Comparison of ENCODE assay signal across 7 mouse cellular contexts in the genomic region with DNA sequence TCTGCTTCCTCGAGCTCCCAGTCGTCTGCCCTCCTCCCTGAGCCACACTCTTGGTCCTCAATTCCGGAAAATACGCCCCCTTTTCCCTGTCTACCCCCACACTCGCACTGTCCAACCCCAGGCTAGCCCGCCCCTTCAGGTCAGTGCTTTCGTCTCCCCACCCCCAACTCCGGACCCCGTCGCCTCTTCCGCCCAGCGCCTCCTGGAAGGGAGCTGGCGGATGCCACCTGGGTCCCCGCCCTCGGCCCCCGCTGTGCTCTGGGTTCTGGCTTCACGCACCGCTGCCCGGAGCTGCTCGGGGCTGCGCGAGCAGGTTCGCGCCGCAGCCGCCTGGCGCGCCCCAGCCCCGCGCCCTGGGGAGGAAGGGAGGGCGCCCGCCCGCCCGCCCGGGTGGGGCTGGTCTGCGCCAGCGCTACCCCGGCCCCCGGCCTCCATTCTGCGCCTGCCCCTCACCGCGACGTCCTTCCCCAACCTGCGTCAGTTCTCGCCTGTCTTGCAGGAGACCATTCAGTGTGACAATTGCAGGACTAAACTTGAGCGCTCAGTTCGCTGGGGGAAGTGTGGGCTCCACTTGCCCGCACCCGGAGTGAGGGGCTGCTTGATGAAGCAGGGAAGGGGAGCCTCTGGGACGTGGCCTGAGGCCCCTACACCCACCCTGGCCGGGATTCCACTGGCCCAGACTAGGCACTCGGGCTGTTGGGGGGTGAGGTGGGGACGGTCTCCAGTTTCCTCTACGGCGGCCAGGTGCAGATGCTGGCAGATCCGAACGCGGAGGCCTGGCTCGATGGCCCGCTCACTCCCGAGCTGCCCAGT. TPM values are rescaled to one million over a fixed set of nuclear protein-coding genes. Genes with fewer than 3 reads are reported as not detected.
DNase-seq lines count a peak whose midpoint lies in the region; ATAC-seq and TF ChIP-seq lines count a peak whose summit lies in the region.

No protein-coding gene starts in this region.

- peak; percentile 26 for ATAC-seq in forebrain, embryonic 11.5 days (replicated peaks; ENCODE audit: low FRiP score)
- ATAC-seq in limb, embryonic 13.5 days (ENCODE audit: low FRiP score, low read depth): peak; percentile 48
- ATAC-seq in midbrain, embryonic 12.5 days (ENCODE audit: low FRiP score, low read depth): peak; percentile 42

- H3K9ac ChIP-seq in MEL (ENCODE audit: control insufficient read depth, low read depth, low read length, poor library complexity, severe bottlenecking): peak overlapping the region; percentile 87
- peak overlapping the region; percentile 20 for H3K9ac ChIP-seq in forebrain, embryonic 11.5 days (ENCODE audit: low read length)
- peak overlapping the region; percentile 79 for H3K9ac ChIP-seq in limb, embryonic 13.5 days
- peak overlapping the region; percentile 59 for H3K9ac ChIP-seq in midbrain, embryonic 12.5 days (replicated peaks)

- peak overlapping the region; percentile 83 to 91 for H3K4me3 ChIP-seq in MEL (ENCODE audit: control insufficient read depth in 1 of 2, insufficient read depth in 1 of 2, low read depth in 2 of 2, low read length in 2 of 2)
- H3K4me3 ChIP-seq in forebrain, embryonic 11.5 days (ENCODE audit: low read depth, low read length): peak overlapping the region; percentile 51
- peak overlapping the region; percentile 71 for H3K4me3 ChIP-seq in hindbrain, embryonic 10.5 days
- H3K4me3 ChIP-seq in limb, embryonic 13.5 days: peak overlapping the region; percentile 82
- peak overlapping the region; percentile 56 for H3K4me3 ChIP-seq in midbrain, embryonic 12.5 days

- H3K27me3 ChIP-seq in MEL (ENCODE audit: control insufficient read depth in 1 of 2, insufficient read depth in 2 of 2, low read length in 2 of 2): no peaks in the 10 kb centered on the region
- H3K27me3 ChIP-seq in forebrain, embryonic 11.5 days (ENCODE audit: control insufficient read depth, insufficient read depth, low read length): peaks cover 23% of the 10 kb centered on the region
- peaks cover 52% of the 10 kb centered on the region for H3K27me3 ChIP-seq in hindbrain, embryonic 10.5 days (ENCODE audit: insufficient read depth, poor library complexity, severe bottlenecking)
- peaks cover 8% of the 10 kb centered on the region; the same call in 1 of the 2 replicates for H3K27me3 ChIP-seq in limb, embryonic 13.5 days
- H3K27me3 ChIP-seq in midbrain, embryonic 12.5 days: peaks cover 50% of the 10 kb centered on the region

- peaks cover 2 to 32% of the 10 kb centered on the region in 2 experiments for H3K4me1 ChIP-seq in MEL (ENCODE audit: control insufficient read depth in 1 of 2, insufficient read depth in 2 of 2, low read length in 2 of 2)
- peaks cover 11% of the 10 kb centered on the region; the same call in 1 of the 2 replicates for H3K4me1 ChIP-seq in forebrain, embryonic 11.5 days (replicated peaks; ENCODE audit: control insufficient read depth, insufficient read depth, low read length)
- peaks cover 36% of the 10 kb centered on the region for H3K4me1 ChIP-seq in hindbrain, embryonic 10.5 days (replicated peaks)
- peaks cover 21% of the 10 kb centered on the region for H3K4me1 ChIP-seq in limb, embryonic 13.5 days
- H3K4me1 ChIP-seq in midbrain, embryonic 12.5 days: peaks cover 26% of the 10 kb centered on the region

- no peak for TF ChIP-seq RAD21 in MEL (IDR thresholded peaks at IDR 0.05; ENCODE audit: low read depth, low read length)

- no peak for TF ChIP-seq CTCF in MEL (IDR thresholded peaks at IDR 0.05 in 2 of 3, conservative IDR thresholded peaks at IDR 0.05 in 1 of 3; ENCODE audit: control insufficient read depth in 1 of 3, insufficient read depth in 1 of 3, low read depth in 2 of 3, low read length in 3 of 3, poor library complexity in 1 of 3, severe bottlenecking in 1 of 3)
- TF ChIP-seq CTCF in brain, embryonic 14.5 days (IDR thresholded peaks at IDR 0.05; ENCODE audit: borderline replicate concordance, extremely low read depth, insufficient read depth, insufficient read length): no peak

- peak overlapping the region; percentile 70 for H3K27ac ChIP-seq in MEL (ENCODE audit: control insufficient read depth, low read depth, low read length)
- H3K27ac ChIP-seq in forebrain, embryonic 11.5 days (ENCODE audit: low read depth, low read length): no peak overlapping the region
- peak overlapping the region; percentile 79 for H3K27ac ChIP-seq in hindbrain, embryonic 10.5 days
- H3K27ac ChIP-seq in limb, embryonic 13.5 days: peak overlapping the region; percentile 80
- no peak overlapping the region for H3K27ac ChIP-seq in midbrain, embryonic 12.5 days (replicated peaks)

- WGBS in forebrain, embryonic 11.5 days: under 1% methylated on average over 50 of the region's 61 CpGs
- under 1% methylated on average over 61 of the region's 61 CpGs for WGBS in hindbrain, embryonic 10.5 days
- WGBS in limb, embryonic 13.5 days: under 1% methylated on average over 52 of the region's 61 CpGs
- WGBS in midbrain, embryonic 12.5 days: under 1% methylated on average over 51 of the region's 61 CpGs

- DNase-seq in MEL (ENCODE audit: low read depth, low spot score): peak; percentile 76
- peak; percentile 29 for DNase-seq in brain, embryonic 14.5 days (ENCODE audit: low read depth)
- peak; percentile 71 for DNase-seq in forebrain, embryonic 11.5 days (ENCODE audit: low spot score)
- DNase-seq in hindbrain, embryonic 10.5 days (ENCODE audit: low spot score): peak; percentile 43
- peak; percentile 93 to 95 for DNase-seq in spleen, postnatal 36 days (ENCODE audit: low spot score in 2 of 2)

- TF ChIP-seq EP300 in MEL (IDR thresholded peaks at IDR 0.05; ENCODE audit: low read depth in 1 of 2, low read length in 2 of 2): no peak

- TF ChIP-seq POLR2A in MEL (IDR thresholded peaks at IDR 0.05; ENCODE audit: control insufficient read depth in 1 of 2, insufficient read depth in 1 of 2, low read depth in 1 of 2, low read length in 2 of 2, poor library complexity in 1 of 2): peak in 1 of 2 experiments; percentile 46; a peak in 1 of 4 replicates
- no peak for TF ChIP-seq POLR2A in brain, embryonic 14.5 days (IDR thresholded peaks at IDR 0.05; ENCODE audit: borderline replicate concordance, extremely low read depth, insufficient read depth, insufficient read length, poor library complexity, severe bottlenecking)

- peaks cover 0 to 18% of the 10 kb centered on the region in 2 experiments; a peak in 2 of 4 replicates for H3K36me3 ChIP-seq in MEL (ENCODE audit: control insufficient read depth in 1 of 2, insufficient read depth in 2 of 2, low read length in 2 of 2)
- no peaks in the 10 kb centered on the region for H3K36me3 ChIP-seq in forebrain, embryonic 11.5 days (ENCODE audit: control insufficient read depth, insufficient read depth, low read length)
- no peaks in the 10 kb centered on the region for H3K36me3 ChIP-seq in hindbrain, embryonic 10.5 days
- H3K36me3 ChIP-seq in limb, embryonic 13.5 days: no peaks in the 10 kb centered on the region
- no peaks in the 10 kb centered on the region for H3K36me3 ChIP-seq in midbrain, embryonic 12.5 days

- H3K79me2 ChIP-seq in MEL (ENCODE audit: control insufficient read depth, insufficient read depth, low read length, poor library complexity): peaks cover 1% of the 10 kb centered on the region; the same call in 1 of the 2 replicates

- no peaks in the 10 kb centered on the region for H3K9me3 ChIP-seq in MEL (replicated peaks; ENCODE audit: insufficient read depth, low read length)
- no peaks in the 10 kb centered on the region for H3K9me3 ChIP-seq in forebrain, embryonic 11.5 days (ENCODE audit: control insufficient read depth, low read length)
- H3K9me3 ChIP-seq in hindbrain, embryonic 10.5 days: no peaks in the 10 kb centered on the region
- no peaks in the 10 kb centered on the region for H3K9me3 ChIP-seq in limb, embryonic 13.5 days
- H3K9me3 ChIP-seq in midbrain, embryonic 12.5 days: no peaks in the 10 kb centered on the region

- H3K4me2 ChIP-seq in forebrain, embryonic 11.5 days (ENCODE audit: low read depth, low read length, severe bottlenecking): peak overlapping the region; percentile 84
- peak overlapping the region; percentile 95 for H3K4me2 ChIP-seq in limb, embryonic 13.5 days (replicated peaks)
- H3K4me2 ChIP-seq in midbrain, embryonic 12.5 days (replicated peaks): peak overlapping the region; percentile 91

RNA-seq across cellular contexts. Expression of a gene that starts 1.4 kb away (rescaled TPM):
- 14.7 and 16.4 TPM in 2 replicates for total RNA-seq in MEL (2012; rRNA removed)
- 10 to 100 TPM in 1 of 2 experiments, not detected in 1; 22.8 TPM for polyA plus RNA-seq in MEL (2012; ENCODE audit: insufficient read depth in 1 of 2, insufficient read length in 2 of 2, low read depth in 1 of 2, low replicate concordance in 2 of 2, missing spikeins in 1 of 2)
- 2.0 and 3.2 TPM in 2 replicates for polyA plus RNA-seq in brain, embryonic 14.5 days (2012; rRNA removed)
- polyA plus RNA-seq in forebrain, embryonic 11.5 days (2014; fragmentation: Nextera tagmentation; extraction: Ambion mirVana): 1.9 and 3.3 TPM in 2 replicates
- polyA plus RNA-seq in hindbrain, embryonic 10.5 days (2016; fragmentation: Nextera tagmentation; extraction: Ambion mirVana): 2.2 and 3.7 TPM in 2 replicates
- 8.8 and 9.1 TPM in 2 replicates for polyA plus RNA-seq in limb, embryonic 13.5 days (2015; fragmentation: Nextera tagmentation; extraction: Ambion mirVana)
- polyA plus RNA-seq in midbrain, embryonic 12.5 days (2016; fragmentation: Nextera tagmentation; extraction: Ambion mirVana): 3.0 and 3.1 TPM in 2 replicates

RNA-seq across cellular contexts. Expression of a gene that starts 11.6 kb away (rescaled TPM):
- not detected in 2 replicates for total RNA-seq in MEL (2012; rRNA removed)
- not detected for polyA plus RNA-seq in MEL (2012; ENCODE audit: insufficient read depth in 1 of 2, insufficient read length in 2 of 2, low read depth in 1 of 2, low replicate concordance in 2 of 2, missing spikeins in 1 of 2)
- not detected in 2 replicates for polyA plus RNA-seq in brain, embryonic 14.5 days (2012; rRNA removed)
- not detected in 2 replicates for polyA plus RNA-seq in forebrain, embryonic 11.5 days (2014; fragmentation: Nextera tagmentation; extraction: Ambion mirVana)
- polyA plus RNA-seq in hindbrain, embryonic 10.5 days (2016; fragmentation: Nextera tagmentation; extraction: Ambion mirVana): 0.15 TPM in 1 of 2 replicates, not detected in the other
- 0.14 and 0.43 TPM in 2 replicates for polyA plus RNA-seq in limb, embryonic 13.5 days (2015; fragmentation: Nextera tagmentation; extraction: Ambion mirVana)
- polyA plus RNA-seq in midbrain, embryonic 12.5 days (2016; fragmentation: Nextera tagmentation; extraction: Ambion mirVana): not detected in 2 replicates

RNA-seq across cellular contexts. Expression of a gene that starts 43.7 kb away (rescaled TPM):
- total RNA-seq in MEL (2012; rRNA removed): 0.23 TPM in 1 of 2 replicates, not detected in the other
- polyA plus RNA-seq in MEL (2012; ENCODE audit: insufficient read depth in 1 of 2, insufficient read length in 2 of 2, low read depth in 1 of 2, low replicate concordance in 2 of 2, missing spikeins in 1 of 2): 1 to 10 TPM in 1 of 2 experiments, not detected in 1; 4.3 TPM
- polyA plus RNA-seq in brain, embryonic 14.5 days (2012; rRNA removed): 0.52 and 1.0 TPM in 2 replicates
- 0.80 and 1.3 TPM in 2 replicates for polyA plus RNA-seq in forebrain, embryonic 11.5 days (2014; fragmentation: Nextera tagmentation; extraction: Ambion mirVana)
- polyA plus RNA-seq in hindbrain, embryonic 10.5 days (2016; fragmentation: Nextera tagmentation; extraction: Ambion mirVana): 0.34 and 0.66 TPM in 2 replicates
- polyA plus RNA-seq in limb, embryonic 13.5 days (2015; fragmentation: Nextera tagmentation; extraction: Ambion mirVana): 0.42 and 0.91 TPM in 2 replicates
- polyA plus RNA-seq in midbrain, embryonic 12.5 days (2016; fragmentation: Nextera tagmentation; extraction: Ambion mirVana): 0.57 and 1.3 TPM in 2 replicates

RNA-seq across cellular contexts. Expression of a gene that starts 44.0 kb away (rescaled TPM):
- 0.56 and 0.81 TPM in 2 replicates for total RNA-seq in MEL (2012; rRNA removed)
- under 1 TPM in 1 of 2 experiments, not detected in 1; 0.71 TPM for polyA plus RNA-seq in MEL (2012; ENCODE audit: insufficient read depth in 1 of 2, insufficient read length in 2 of 2, low read depth in 1 of 2, low replicate concordance in 2 of 2, missing spikeins in 1 of 2)
- 4.9 and 5.1 TPM in 2 replicates for polyA plus RNA-seq in brain, embryonic 14.5 days (2012; rRNA removed)
- 1.4 and 1.6 TPM in 2 replicates for polyA plus RNA-seq in forebrain, embryonic 11.5 days (2014; fragmentation: Nextera tagmentation; extraction: Ambion mirVana)
- polyA plus RNA-seq in hindbrain, embryonic 10.5 days (2016; fragmentation: Nextera tagmentation; extraction: Ambion mirVana): 0.27 and 0.86 TPM in 2 replicates
- 0.37 and 0.52 TPM in 2 replicates for polyA plus RNA-seq in limb, embryonic 13.5 days (2015; fragmentation: Nextera tagmentation; extraction: Ambion mirVana)
- polyA plus RNA-seq in midbrain, embryonic 12.5 days (2016; fragmentation: Nextera tagmentation; extraction: Ambion mirVana): 0.34 and 0.41 TPM in 2 replicates

RNA-seq across cellular contexts. Expression of a gene that starts 49.4 kb away (rescaled TPM):
- total RNA-seq in MEL (2012; rRNA removed): 1.5 and 2.7 TPM in 2 replicates
- 1 to 10 TPM in 1 of 2 experiments, not detected in 1; 4.4 TPM for polyA plus RNA-seq in MEL (2012; ENCODE audit: insufficient read depth in 1 of 2, insufficient read length in 2 of 2, low read depth in 1 of 2, low replicate concordance in 2 of 2, missing spikeins in 1 of 2)
- 54.2 and 55.4 TPM in 2 replicates for polyA plus RNA-seq in brain, embryonic 14.5 days (2012; rRNA removed)
- 8.3 and 8.4 TPM in 2 replicates for polyA plus RNA-seq in forebrain, embryonic 11.5 days (2014; fragmentation: Nextera tagmentation; extraction: Ambion mirVana)
- 9.5 and 12.7 TPM in 2 replicates for polyA plus RNA-seq in hindbrain, embryonic 10.5 days (2016; fragmentation: Nextera tagmentation; extraction: Ambion mirVana)
- polyA plus RNA-seq in limb, embryonic 13.5 days (2015; fragmentation: Nextera tagmentation; extraction: Ambion mirVana): 6.3 TPM in 2 replicates
- polyA plus RNA-seq in midbrain, embryonic 12.5 days (2016; fragmentation: Nextera tagmentation; extraction: Ambion mirVana): 18.8 and 19.4 TPM in 2 replicates

Comparison
In these comparisons a context has a peak if more than half of its experiments do, and no peak if none do; other contexts are left out.
1. DNase-seq: peak in every context shown above with its lines; median percentile 94 in spleen, postnatal 36 days; 76 in MEL; 71 in forebrain, embryonic 11.5 days; 43 in hindbrain, embryonic 10.5 days; 29 in brain, embryonic 14.5 days.
2. H3K27ac ChIP-seq: peak in MEL (single experiment), hindbrain, embryonic 10.5 days (single experiment) and limb, embryonic 13.5 days (single experiment); none in forebrain, embryonic 11.5 days (single experiment) and midbrain, embryonic 12.5 days (single experiment).
3. H3K9ac ChIP-seq: peak in every context shown above with its lines; median percentile 87 in MEL; 79 in limb, embryonic 13.5 days; 59 in midbrain, embryonic 12.5 days; 20 in forebrain, embryonic 11.5 days.
4. Peak in every context shown above with its lines, with median percentiles within 50 percentile points of each other: H3K4me3 ChIP-seq, ATAC-seq and H3K4me2 ChIP-seq.